ENCODE assay signal across 22 mouse cellular contexts in the genomic region with DNA sequence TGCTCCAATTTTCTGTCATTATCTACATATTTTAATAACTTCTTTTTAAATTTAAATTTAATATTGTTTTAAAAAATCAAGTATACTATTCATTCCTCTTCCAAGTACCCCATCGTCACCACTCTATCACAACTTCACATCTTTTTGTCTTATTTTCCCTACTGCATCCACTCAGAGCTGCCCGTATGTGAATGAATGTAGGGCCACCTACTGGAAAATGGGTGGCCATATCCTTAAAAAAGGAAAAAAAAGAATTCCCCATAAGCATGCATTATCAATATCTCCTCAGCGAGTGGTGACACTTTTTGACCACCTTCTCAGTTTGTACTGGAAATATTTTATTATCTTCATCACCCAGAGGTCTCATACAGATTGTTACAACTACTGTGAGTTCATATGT.
DNase-seq lines count a peak whose midpoint lies in the region; ATAC-seq and TF ChIP-seq lines count a peak whose summit lies in the region.
"Had no signal": no experiment of that assay in that cellular context is flagged by ENCODE, and none has a peak within 500 bp of the region (broad histone marks: within the 10 kb centered on the region; RNA-seq: fewer than 3 reads in every experiment).

No protein-coding gene starts in this region.

- H3K4me2 ChIP-seq in liver, embryonic 12.5 days: no peak overlapping the region
- H3K4me2 ChIP-seq: embryonic facial prominence, embryonic 13.5 days; embryonic facial prominence, embryonic 15.5 days; forebrain, embryonic 12.5 days had no signal

- H3K79me2 ChIP-seq in liver, adult 2 months (ENCODE audit: control insufficient read depth, insufficient read depth, low read length): no peaks in the 10 kb centered on the region

- H3K27me3 ChIP-seq in liver, adult 2 months (ENCODE audit: control insufficient read depth, insufficient read depth, low read length): no peaks in the 10 kb centered on the region
- no peaks in the 10 kb centered on the region for H3K27me3 ChIP-seq in liver, embryonic 12.5 days (replicated peaks)
- H3K27me3 ChIP-seq: embryonic facial prominence, embryonic 13.5 days; embryonic facial prominence, embryonic 15.5 days; forebrain, embryonic 12.5 days had no signal

- TF ChIP-seq CTCF in layer of hippocampus, adult 2 months (conservative IDR thresholded peaks at IDR 0.05): peak; percentile 72
- peak; percentile 13; the same call in 1 of the 2 replicates for TF ChIP-seq CTCF in liver, adult 2 months (IDR thresholded peaks at IDR 0.05; ENCODE audit: low read depth, low read length)
- 0 out of 2 replicates have a peak, but pooled peaks have one; percentile 13 for TF ChIP-seq CTCF in cortical plate, adult 2 months (IDR thresholded peaks at IDR 0.05; ENCODE audit: extremely low read depth, insufficient read depth, low read length)

- no peak overlapping the region for H3K4me3 ChIP-seq in layer of hippocampus, adult 2 months
- H3K4me3 ChIP-seq in liver, adult 2 months (ENCODE audit: insufficient read depth, low read depth, low read length): no peak overlapping the region
- H3K4me3 ChIP-seq in liver, embryonic 12.5 days: no peak overlapping the region
- no peak overlapping the region for H3K4me3 ChIP-seq in cortical plate, adult 2 months (ENCODE audit: insufficient read depth, low read length)
- H3K4me3 ChIP-seq: embryonic facial prominence, embryonic 13.5 days; embryonic facial prominence, embryonic 15.5 days; erythroblast, embryonic 14.5 days; forebrain, embryonic 10.5 days; forebrain, embryonic 12.5 days had no signal

- H3K9ac ChIP-seq in liver, adult 2 months (ENCODE audit: low read depth, low read length): no peak overlapping the region
- no peak overlapping the region for H3K9ac ChIP-seq in liver, embryonic 12.5 days
- H3K9ac ChIP-seq: embryonic facial prominence, embryonic 13.5 days; embryonic facial prominence, embryonic 15.5 days; forebrain, embryonic 12.5 days had no signal

- no peak for ATAC-seq in liver, embryonic 12.5 days
- ATAC-seq: forebrain, embryonic 14.5 days; forebrain, embryonic 16.5 days had no signal

- no peaks in the 10 kb centered on the region for H3K36me3 ChIP-seq in liver, adult 2 months (ENCODE audit: control insufficient read depth, insufficient read depth, low read length)
- no peaks in the 10 kb centered on the region for H3K36me3 ChIP-seq in liver, embryonic 12.5 days
- H3K36me3 ChIP-seq: embryonic facial prominence, embryonic 13.5 days; embryonic facial prominence, embryonic 15.5 days; forebrain, embryonic 10.5 days; forebrain, embryonic 12.5 days had no signal

- H3K27ac ChIP-seq in layer of hippocampus, adult 2 months: no peak overlapping the region
- no peak overlapping the region for H3K27ac ChIP-seq in liver, adult 2 months (replicated peaks; ENCODE audit: insufficient read depth, low read depth, low read length)
- no peak overlapping the region for H3K27ac ChIP-seq in liver, embryonic 12.5 days
- no peak overlapping the region for H3K27ac ChIP-seq in cortical plate, adult 2 months (ENCODE audit: insufficient read depth, low read length)
- H3K27ac ChIP-seq: embryonic facial prominence, embryonic 13.5 days; embryonic facial prominence, embryonic 15.5 days; forebrain, embryonic 10.5 days; forebrain, embryonic 12.5 days had no signal

- H3K4me1 ChIP-seq in liver, adult 2 months (ENCODE audit: control insufficient read depth, insufficient read depth, low read length): no peaks in the 10 kb centered on the region
- no peaks in the 10 kb centered on the region for H3K4me1 ChIP-seq in liver, embryonic 12.5 days
- H3K4me1 ChIP-seq in cortical plate, adult 2 months (ENCODE audit: control insufficient read depth, insufficient read depth, low read length): no peaks in the 10 kb centered on the region
- H3K4me1 ChIP-seq: embryonic facial prominence, embryonic 13.5 days; embryonic facial prominence, embryonic 15.5 days; forebrain, embryonic 10.5 days; forebrain, embryonic 12.5 days had no signal

- WGBS in liver, adult 2 months: 74% methylated on average over 3 of the region's 3 CpGs
- WGBS in liver, embryonic 12.5 days (ENCODE audit: insufficient replicate concordance): 70% methylated on average over 3 of the region's 3 CpGs

- H3K9me3 ChIP-seq in liver, embryonic 12.5 days (replicated peaks): no peaks in the 10 kb centered on the region
- H3K9me3 ChIP-seq: embryonic facial prominence, embryonic 13.5 days; embryonic facial prominence, embryonic 15.5 days; forebrain, embryonic 10.5 days; forebrain, embryonic 12.5 days had no signal

- no peak for TF ChIP-seq POLR2A in liver, adult 2 months (IDR thresholded peaks at IDR 0.05; ENCODE audit: extremely low read depth, insufficient read depth, low read length)
- TF ChIP-seq POLR2A in cortical plate, adult 2 months (IDR thresholded peaks at IDR 0.05; ENCODE audit: extremely low read depth, insufficient read depth, low read length): no peak

- DNase-seq in layer of hippocampus, adult 2 months (ENCODE audit: low spot score in 2 of 2): no peak
- no peak for DNase-seq in layer of hippocampus, adult 8-10 months (ENCODE audit: low spot score in 2 of 2)
- no peak for DNase-seq in liver, adult 2 months (ENCODE audit: extremely low read depth, low read depth, low spot score)
- no peak for DNase-seq in gastrocnemius, postnatal 4 days (ENCODE audit: low spot score in 2 of 2)
- DNase-seq: adrenal gland, adult 2 months; adrenal gland, postnatal 10 days; adrenal gland, postnatal 25 days; cerebellum, adult 11-12 months; cerebellum, adult 2 months; cerebellum, adult 9-10 months; cerebellum, postnatal 10 days; cerebellum, postnatal 25 days; embryo, embryonic 11 days had no signal

Comparison
In these comparisons a context has a peak if more than half of its experiments do, and no peak if none do; other contexts are left out.
1. CTCF ChIP-seq: peak in every context shown above with its lines; median percentile 72 in layer of hippocampus, adult 2 months; 13 in liver, adult 2 months; 13 in cortical plate, adult 2 months.